Mouse (Mus musculus) MEL (cell line): ENCODE data around the gene Ncor1.

Source experiments
- CTCF ChIP-seq, 3 experiments: IDR thresholded peaks in 2 of 3; conservative IDR thresholded peaks in 1 of 3; 2 replicates each; pipeline ENCODE4 v1.5.1; 2011 to 2012; ENCODE audit warnings: low read length in 3 of 3, low read depth in 2 of 3, mild to moderate bottlenecking in 2 of 3, improper control_type of control experiment in 1 of 3, inconsistent platforms in 1 of 3, mixed read lengths in 1 of 3, moderate library complexity in 1 of 3; ENCODE audit not compliant: control insufficient read depth in 1 of 3, insufficient read depth in 1 of 3, poor library complexity in 1 of 3, severe bottlenecking in 1 of 3
- E2F4 ChIP-seq: IDR thresholded peaks from 2 replicates; pipeline ENCODE4 v1.6.1; 2011; ENCODE audit warnings: low read depth, low read length, improper control_type of control experiment, borderline replicate concordance
- EP300 ChIP-seq, 2 experiments: IDR thresholded peaks; 2 replicates each; pipeline ENCODE4 v1.6.1; 2011; ENCODE audit warnings: improper control_type of control experiment in 2 of 2, low read length in 2 of 2, low read depth in 1 of 2, mild to moderate bottlenecking in 1 of 2
- ETS1 ChIP-seq: IDR thresholded peaks from 2 replicates; pipeline ENCODE4 v1.6.1; 2012; ENCODE audit warnings: low read depth, mild to moderate bottlenecking, inconsistent platforms, low read length, improper control_type of control experiment, moderate library complexity
- GATA1 ChIP-seq: IDR thresholded peaks from 2 replicates; pipeline ENCODE4 v1.6.1; 2011; ENCODE audit warnings: low read depth, low read length, improper control_type of control experiment
- KAT2A ChIP-seq: conservative IDR thresholded peaks from 2 replicates; pipeline ENCODE4 v1.6.1; 2012; ENCODE audit warnings: low read depth, low read length, improper control_type of control experiment, inconsistent platforms
- MAX ChIP-seq: IDR thresholded peaks from 2 replicates; pipeline ENCODE4 v1.6.1; 2011; ENCODE audit warnings: low read length, improper control_type of control experiment
- MAZ ChIP-seq: IDR thresholded peaks from 2 replicates; pipeline ENCODE4 v1.6.1; 2012; ENCODE audit warnings: low read depth, mild to moderate bottlenecking, inconsistent platforms, low read length, improper control_type of control experiment
- POLR2A ChIP-seq, 2 experiments: IDR thresholded peaks; 2 replicates each; pipeline ENCODE4 v1.6.1; 2011 to 2012; ENCODE audit warnings: low read length in 2 of 2, mild to moderate bottlenecking in 2 of 2, control low read depth in 1 of 2, improper control_type of control experiment in 1 of 2, low read depth in 1 of 2, moderate library complexity in 1 of 2; ENCODE audit not compliant: control insufficient read depth in 1 of 2, insufficient read depth in 1 of 2, poor library complexity in 1 of 2
- UBTF ChIP-seq: IDR thresholded peaks from 2 replicates; pipeline ENCODE4 v1.6.1; 2012; ENCODE audit warnings: low read depth, mild to moderate bottlenecking, inconsistent platforms, low read length, improper control_type of control experiment, moderate library complexity, borderline replicate concordance; ENCODE audit not compliant: insufficient read depth
- USF1 ChIP-seq: IDR thresholded peaks from 2 replicates; pipeline ENCODE4 v1.6.1; 2014; ENCODE audit warnings: low read depth, mild to moderate bottlenecking, inconsistent platforms, low read length, improper control_type of control experiment, moderate library complexity
- USF2 ChIP-seq, 2 experiments: IDR thresholded peaks; 2 replicates each; pipeline ENCODE4 v1.6.1; 2011 to 2012; ENCODE audit warnings: improper control_type of control experiment in 2 of 2, low read length in 2 of 2, borderline replicate concordance in 1 of 2, inconsistent platforms in 1 of 2, low read depth in 1 of 2, mild to moderate bottlenecking in 1 of 2; ENCODE audit not compliant: insufficient read depth in 1 of 2
- ZKSCAN1 ChIP-seq: IDR thresholded peaks from 2 replicates; pipeline ENCODE4 v1.6.1; 2012; ENCODE audit warnings: low read depth, mild to moderate bottlenecking, inconsistent platforms, low read length, improper control_type of control experiment, moderate library complexity

DNA sequence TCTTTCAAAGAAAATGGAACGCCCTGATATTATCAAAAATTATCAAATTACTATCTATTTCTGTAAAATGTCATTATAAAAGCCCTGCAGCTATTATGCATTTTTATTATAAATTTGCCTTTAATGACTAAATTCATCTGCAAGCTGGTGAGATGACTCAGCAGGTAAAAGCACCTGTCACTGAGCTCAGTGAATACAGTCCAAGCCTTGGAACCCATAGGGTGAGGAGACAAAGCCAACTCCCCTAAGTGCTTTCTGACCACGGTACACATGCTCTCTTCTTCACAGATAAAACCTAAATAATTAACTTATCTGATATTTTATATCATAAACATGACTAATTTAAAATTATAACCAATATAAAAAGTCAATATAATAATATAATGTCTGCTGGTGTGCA, 86.6 kb downstream of the Ncor1 start:
- no peak for TF ChIP-seq MAZ
- no peak for TF ChIP-seq KAT2A
- no peak for TF ChIP-seq POLR2A (IDR thresholded peaks at IDR 0.05; ENCODE audit: control insufficient read depth in 1 of 2, insufficient read depth in 1 of 2, low read depth in 1 of 2, low read length in 2 of 2, poor library complexity in 1 of 2)
- TF ChIP-seq ETS1, result no peak
- TF ChIP-seq CTCF (IDR thresholded peaks at IDR 0.05 in 2 of 3, conservative IDR thresholded peaks at IDR 0.05 in 1 of 3; ENCODE audit: control insufficient read depth in 1 of 3, insufficient read depth in 1 of 3, low read depth in 2 of 3, low read length in 3 of 3, poor library complexity in 1 of 3, severe bottlenecking in 1 of 3), result no peak
- no peak for TF ChIP-seq USF1
- TF ChIP-seq MAX, result no peak
- no peak for TF ChIP-seq E2F4
- TF ChIP-seq USF2 (IDR thresholded peaks at IDR 0.05; ENCODE audit: borderline replicate concordance in 1 of 2, insufficient read depth in 1 of 2, low read depth in 1 of 2, low read length in 2 of 2), result no peak
- no peak for TF ChIP-seq ZKSCAN1
- TF ChIP-seq UBTF, result no peak
- TF ChIP-seq GATA1, result no peak
- TF ChIP-seq EP300 (IDR thresholded peaks at IDR 0.05; ENCODE audit: low read depth in 1 of 2, low read length in 2 of 2), result no peak
